Comparison of ENCODE assay signal across 15 mouse cellular contexts in genomic region chr17:84380340-84380739, GRCm38 (mm10).
"Had no signal": no experiment of that assay in that cellular context is flagged by ENCODE, and none has a peak within 500 bp of the region (broad histone marks: within the 10 kb centered on the region; RNA-seq: fewer than 3 reads in every experiment).

No protein-coding gene starts in this region.

- DNase-seq: kidney, adult 18-20 months; kidney, postnatal 10 days; kidney, postnatal 4 days; left cerebral cortex, postnatal 4 days; liver; liver, embryonic 13.5 days; liver, postnatal 0 days; midbrain, embryonic 14.5 days; right cerebral cortex, adult 18-20 months; thymus, adult 2 months; thymus, postnatal 36 days had no signal

- H3K27me3 ChIP-seq: intestine, embryonic 15.5 days; liver, embryonic 13.5 days; neural tube, embryonic 13.5 days had no signal

- H3K4me2 ChIP-seq: intestine, embryonic 15.5 days; liver, embryonic 13.5 days; neural tube, embryonic 13.5 days had no signal

- H3K27ac ChIP-seq: intestine, embryonic 15.5 days; layer of hippocampus, adult 2 months; liver, embryonic 13.5 days; midbrain, embryonic 10.5 days; neural tube, embryonic 13.5 days had no signal

- H3K9ac ChIP-seq: intestine, embryonic 15.5 days; liver, embryonic 13.5 days; liver, postnatal 0 days; neural tube, embryonic 13.5 days had no signal

- ATAC-seq: intestine, embryonic 15.5 days; liver, postnatal 0 days had no signal

- H3K9me3 ChIP-seq: intestine, embryonic 15.5 days; liver, embryonic 13.5 days; neural tube, embryonic 13.5 days had no signal

- H3K4me1 ChIP-seq: intestine, embryonic 15.5 days; liver, embryonic 13.5 days; midbrain, embryonic 10.5 days; neural tube, embryonic 13.5 days had no signal

- H3K4me3 ChIP-seq: intestine, embryonic 15.5 days; layer of hippocampus, adult 2 months; liver, embryonic 13.5 days; midbrain, embryonic 10.5 days; neural tube, embryonic 13.5 days had no signal
